Mouse (Mus musculus) ES-Bruce4 (cell line): Measurements from ENCODE around the gene Col9a1. TPM values are rescaled to one million over a fixed set of nuclear protein-coding genes. Genes with fewer than 3 reads are reported as not detected.

Experiments used
- H3K27ac ChIP-seq: 2 replicates; pipeline ENCODE4 v1.5.1; 2012; ENCODE audit warnings: low read length, inconsistent platforms; ENCODE audit not compliant: insufficient read depth
- H3K27me3 ChIP-seq: 2 replicates; pipeline ENCODE4 v1.6.1; 2012; ENCODE audit warnings: mild to moderate bottlenecking, low read length, inconsistent platforms; ENCODE audit not compliant: control insufficient read depth, poor library complexity, insufficient read depth, severe bottlenecking
- H3K36me3 ChIP-seq: 2 replicates; pipeline ENCODE4 v1.6.1; 2012; ENCODE audit warnings: inconsistent platforms, mild to moderate bottlenecking, low read length, moderate library complexity; ENCODE audit not compliant: control insufficient read depth, poor library complexity, insufficient read depth, severe bottlenecking
- H3K4me1 ChIP-seq: one replicate; pipeline ENCODE4 v1.8.1; 2011; ENCODE audit warnings: low read length; ENCODE audit not compliant: control insufficient read depth, insufficient read depth
- H3K4me3 ChIP-seq: 2 replicates; pipeline ENCODE4 v1.5.1; 2011; ENCODE audit warnings: low read depth, mild to moderate bottlenecking, low read length
- H3K9ac ChIP-seq: 2 replicates; pipeline ENCODE4 v1.6.1; 2012; ENCODE audit warnings: low read depth, mild to moderate bottlenecking, inconsistent platforms; ENCODE audit not compliant: poor library complexity, severe bottlenecking
- H3K9me3 ChIP-seq: replicated peaks from 2 replicates; pipeline ENCODE4 v1.6.1; 2012; ENCODE audit warnings: mild to moderate bottlenecking, low read length, inconsistent platforms; ENCODE audit not compliant: control insufficient read depth, poor library complexity, insufficient read depth, severe bottlenecking
- CTCF ChIP-seq: IDR thresholded peaks from one replicate; pipeline ENCODE4 v1.8.1; 2011; ENCODE audit warnings: low read depth, low read length
- EP300 ChIP-seq: IDR thresholded peaks from 2 replicates; pipeline ENCODE4 v1.6.1; 2011; ENCODE audit warnings: low read depth, low read length; ENCODE audit not compliant: insufficient read depth
- POLR2A ChIP-seq: IDR thresholded peaks from one replicate; pipeline ENCODE4 v1.8.1; 2011; ENCODE audit warnings: low read length; ENCODE audit not compliant: insufficient read depth
- polyA plus RNA-seq: library from polyadenylated mRNA; stranded (reverse); fragments of >200 nt; gene quantifications from 2 replicates; pipeline ENCODE4 v1.2.4, GENCODE M21; 2011; ENCODE audit warnings: low read depth; ENCODE audit not compliant: missing spikeins, insufficient read depth, insufficient read length

Gene Col9a1
- not detected in 2 replicates for polyA plus RNA-seq

- Histone ChIP-seq H3K27me3 (no peaks in the 10 kb centered on the region), H3K4me1 (no peaks in the 10 kb centered on the region), H3K36me3 (no peaks in the 10 kb centered on the region), H3K9ac (no peak within 1 kb of the TSS), H3K4me3 (no peak within 1 kb of the TSS), H3K9me3 (no peaks in the 10 kb centered on the region), H3K27ac (no peak within 1 kb of the TSS)
- TF ChIP-seq POLR2A = no peak
- TF ChIP-seq EP300 = no peak
- TF ChIP-seq CTCF = no peak
Observed at GRCm38 (mm10) chr1:24177224-24177851, at the start of gene Col9a1. Gene Col9a1, plus strand, starts transcription at chr1:24177610.

- no peaks in the 10 kb centered on the region; the same call in 1 of the 2 replicates for H3K9me3 ChIP-seq
- no peak overlapping the region for H3K9ac ChIP-seq
- no peaks in the 10 kb centered on the region for H3K36me3 ChIP-seq
- no peak overlapping the region for H3K4me3 ChIP-seq
- no peaks in the 10 kb centered on the region for H3K4me1 ChIP-seq
- no peaks in the 10 kb centered on the region for H3K27me3 ChIP-seq
- no peak overlapping the region for H3K27ac ChIP-seq
- TF ChIP-seq EP300 (no peak), CTCF (no peak), POLR2A (no peak)
Observed at GRCm38 (mm10) chr1:24127866-24128265, 49.5 kb upstream of the Col9a1 start.

GRCm38 (mm10) chr1:24133853-24134252 lies 43.6 kb upstream of the Col9a1 start:
- Histone ChIP-seq H3K9me3 (no peaks in the 10 kb centered on the region), H3K9ac (no peak overlapping the region), H3K4me3 (no peak overlapping the region), H3K27ac (no peak overlapping the region), H3K36me3 (no peaks in the 10 kb centered on the region), H3K27me3 (no peaks in the 10 kb centered on the region), H3K4me1 (no peaks in the 10 kb centered on the region)
- TF ChIP-seq CTCF = no peak
- no peak for TF ChIP-seq EP300
- no peak for TF ChIP-seq POLR2A

- TF ChIP-seq POLR2A (no peak), CTCF (peak; percentile 22), EP300 (no peak)
- Histone ChIP-seq H3K36me3 (no peaks in the 10 kb centered on the region), H3K9me3 (no peaks in the 10 kb centered on the region), H3K4me1 (no peaks in the 10 kb centered on the region), H3K27ac (no peak overlapping the region), H3K27me3 (no peaks in the 10 kb centered on the region), H3K9ac (no peak overlapping the region), H3K4me3 (no peak overlapping the region)
Observed at GRCm38 (mm10) chr1:24134792-24135191, 42.6 kb upstream of the Col9a1 start.

DNA sequence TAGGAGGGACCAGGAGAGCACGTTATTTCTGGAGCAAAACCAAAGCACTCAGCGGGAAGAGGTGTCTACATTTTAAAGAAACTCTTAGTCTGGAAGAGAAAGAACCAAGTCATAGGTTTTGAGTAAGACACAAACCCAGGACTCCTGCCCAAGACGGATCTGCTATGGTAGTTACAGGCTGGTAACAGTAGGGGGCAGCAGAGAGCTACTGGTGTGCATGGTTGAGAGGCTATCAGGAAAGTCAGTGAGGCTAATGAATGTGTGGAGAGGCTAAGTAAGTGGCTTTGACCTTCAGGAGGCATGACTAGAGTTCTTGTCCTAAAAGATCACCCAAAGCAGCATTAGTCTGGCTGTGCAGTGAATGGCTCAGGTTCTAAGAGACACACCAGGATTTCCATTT lies 40.3 kb upstream of the Col9a1 start:
- H3K27me3 ChIP-seq = no peaks in the 10 kb centered on the region
- TF ChIP-seq CTCF = peak; percentile 68
- no peak for TF ChIP-seq POLR2A

GRCm38 (mm10) chr1:24140555-24140954 lies 36.9 kb upstream of the Col9a1 start:
- no peaks in the 10 kb centered on the region for H3K9me3 ChIP-seq
- no peak overlapping the region for H3K27ac ChIP-seq
- TF ChIP-seq CTCF = no peak
- no peaks in the 10 kb centered on the region for H3K4me1 ChIP-seq
- H3K4me3 ChIP-seq = no peak overlapping the region
- no peaks in the 10 kb centered on the region for H3K27me3 ChIP-seq
- no peak overlapping the region for H3K9ac ChIP-seq
- H3K36me3 ChIP-seq = no peaks in the 10 kb centered on the region

More for the DNA sequence above, 40.3 kb upstream of the Col9a1 start:
- Histone ChIP-seq H3K4me3 (no peak overlapping the region), H3K36me3 (no peaks in the 10 kb centered on the region), H3K9ac (no peak overlapping the region), H3K4me1 (no peaks in the 10 kb centered on the region), H3K27ac (no peak overlapping the region), H3K9me3 (no peaks in the 10 kb centered on the region)
